Mouse (Mus musculus): ENCODE results near the gene Fam184b. TPM values are rescaled to one million over a fixed set of nuclear protein-coding genes. Genes with fewer than 3 reads are reported as not detected.
"Not testable (repeated sequence)": the region's sequence is repeated elsewhere in the genome, so short reads cannot be mapped to it uniquely, and the experiment has no call there.

The Fam184b gene
- 1 to 10 TPM; 1.8 to 2.0 TPM for total RNA-seq (2021)
- long read RNA-seq, experiment 1, full-length matches to known transcripts: 1 of 1 reads
- long read RNA-seq, experiment 1, partial matches to known transcripts: 0 of 1 reads
- long read RNA-seq, experiment 1, other reads (novel, unspliced or antisense): 0 of 1 reads
- long read RNA-seq, experiment 2, full-length matches to known transcripts: 1 of 3 reads
- long read RNA-seq, experiment 2, partial matches to known transcripts: 0 of 3 reads
- long read RNA-seq, experiment 2, other reads (novel, unspliced or antisense): 2 of 3 reads

GRCm38 (mm10) chr5:45638806-45639714 is at the start of gene Fam184b:
Gene Fam184b (minus strand): TSS chr5:45639614.
- peak in 1 of 2 experiments; percentile 16 for DNase-seq (ENCODE audit: low spot score in 2 of 2)

- DNase-seq (ENCODE audit: low spot score in 2 of 2): no peak
These were observed 49.7 kb upstream of the Fam184b start for GRCm38 (mm10) chr5:45689152-45689551.

- DNase-seq (ENCODE audit: low spot score in 2 of 2): no peak
These were observed 46.8 kb upstream of the Fam184b start for GRCm38 (mm10) chr5:45686223-45686622.

GRCm38 (mm10) chr5:45685243-45685642 is 45.8 kb upstream of the Fam184b start:
- no peak for DNase-seq (ENCODE audit: low spot score in 2 of 2)

- DNase-seq (ENCODE audit: low spot score in 2 of 2): no peak
These were observed 44.0 kb upstream of the Fam184b start for GRCm38 (mm10) chr5:45683388-45683787.

- DNase-seq (ENCODE audit: low spot score in 2 of 2): no peak
These were observed 40.5 kb upstream of the Fam184b start for GRCm38 (mm10) chr5:45679955-45680354.

- DNase-seq (ENCODE audit: low spot score in 2 of 2): no peak
These were observed 38.2 kb upstream of the Fam184b start for GRCm38 (mm10) chr5:45677639-45678038.

GRCm38 (mm10) chr5:45675032-45675431 is 35.6 kb upstream of the Fam184b start:
- no peak for DNase-seq (ENCODE audit: low spot score in 2 of 2)

- no peak for DNase-seq (ENCODE audit: low spot score in 2 of 2)
These were observed 31.6 kb upstream of the Fam184b start for GRCm38 (mm10) chr5:45670894-45671494.

- no peak for DNase-seq (ENCODE audit: low spot score in 2 of 2)
These were observed 30.9 kb upstream of the Fam184b start for GRCm38 (mm10) chr5:45670280-45670670.

GRCm38 (mm10) chr5:45669598-45670279 is 30.3 kb upstream of the Fam184b start, which contains the start of gene Ncapg:
Gene Ncapg (plus strand): TSS chr5:45669919.
- DNase-seq (ENCODE audit: low spot score in 2 of 2): peak; percentile 99

GRCm38 (mm10) chr5:45669234-45669597 is 29.8 kb upstream of the Fam184b start:
- DNase-seq (ENCODE audit: low spot score in 2 of 2): peak in 1 of 2 experiments; percentile 22

GRCm38 (mm10) chr5:45668831-45669230 is 29.4 kb upstream of the Fam184b start:
- no peak for DNase-seq (ENCODE audit: low spot score in 2 of 2)

GRCm38 (mm10) chr5:45668324-45668723 is 28.9 kb upstream of the Fam184b start:
- no peak for DNase-seq (ENCODE audit: low spot score in 2 of 2)

- DNase-seq (ENCODE audit: low spot score in 2 of 2): not testable (repeated sequence)
These were observed 19.0 kb upstream of the Fam184b start for GRCm38 (mm10) chr5:45658406-45658805.

GRCm38 (mm10) chr5:45651026-45651703 is 11.8 kb upstream of the Fam184b start:
- no peak for DNase-seq (ENCODE audit: low spot score in 2 of 2)

GRCm38 (mm10) chr5:45639715-45640092 is 290 bp upstream of the Fam184b start:
- no peak for DNase-seq (ENCODE audit: low spot score in 2 of 2)

- no peak for DNase-seq (ENCODE audit: low spot score in 2 of 2)
These were observed 1.0 kb downstream of the Fam184b start for GRCm38 (mm10) chr5:45638378-45638777.

GRCm38 (mm10) chr5:45629470-45629869 is 9.9 kb downstream of the Fam184b start:
- DNase-seq (ENCODE audit: low spot score in 2 of 2): no peak

GRCm38 (mm10) chr5:45627771-45628170 is 11.6 kb downstream of the Fam184b start:
- no peak for DNase-seq (ENCODE audit: low spot score in 2 of 2)

GRCm38 (mm10) chr5:45621511-45621910 is 17.9 kb downstream of the Fam184b start:
- no peak for DNase-seq (ENCODE audit: low spot score in 2 of 2)
